Mouse (Mus musculus) kidney, adult 11 months (tissue): ENCODE data around the gene Gpatch4.

Experiments used
- DNase-seq: peaks from one replicate; pipeline ENCODE4 v3.0.0; 2022

Gpatch4 gene

DNA sequence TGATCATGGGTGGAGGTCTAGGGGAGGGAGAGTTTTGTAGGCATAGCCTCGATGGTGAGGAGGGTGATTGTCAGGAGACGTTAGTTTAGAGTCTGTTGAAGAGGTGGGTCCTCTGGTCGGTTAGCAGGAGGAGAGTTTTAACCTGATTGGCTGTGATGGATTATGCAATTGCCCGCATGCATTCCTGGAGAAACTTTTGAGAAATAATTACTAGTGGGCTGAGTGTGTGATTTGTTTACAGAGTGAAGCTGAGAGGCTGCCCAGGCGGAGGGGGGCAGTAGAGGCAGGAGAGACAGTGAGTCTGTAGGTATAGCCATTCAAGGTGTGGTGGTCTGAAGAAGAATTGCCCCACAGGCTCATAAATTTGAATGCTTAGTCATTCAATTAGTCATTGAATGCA lies 9.4 kb upstream of the Gpatch4 start:
- no peak for DNase-seq

DNA sequence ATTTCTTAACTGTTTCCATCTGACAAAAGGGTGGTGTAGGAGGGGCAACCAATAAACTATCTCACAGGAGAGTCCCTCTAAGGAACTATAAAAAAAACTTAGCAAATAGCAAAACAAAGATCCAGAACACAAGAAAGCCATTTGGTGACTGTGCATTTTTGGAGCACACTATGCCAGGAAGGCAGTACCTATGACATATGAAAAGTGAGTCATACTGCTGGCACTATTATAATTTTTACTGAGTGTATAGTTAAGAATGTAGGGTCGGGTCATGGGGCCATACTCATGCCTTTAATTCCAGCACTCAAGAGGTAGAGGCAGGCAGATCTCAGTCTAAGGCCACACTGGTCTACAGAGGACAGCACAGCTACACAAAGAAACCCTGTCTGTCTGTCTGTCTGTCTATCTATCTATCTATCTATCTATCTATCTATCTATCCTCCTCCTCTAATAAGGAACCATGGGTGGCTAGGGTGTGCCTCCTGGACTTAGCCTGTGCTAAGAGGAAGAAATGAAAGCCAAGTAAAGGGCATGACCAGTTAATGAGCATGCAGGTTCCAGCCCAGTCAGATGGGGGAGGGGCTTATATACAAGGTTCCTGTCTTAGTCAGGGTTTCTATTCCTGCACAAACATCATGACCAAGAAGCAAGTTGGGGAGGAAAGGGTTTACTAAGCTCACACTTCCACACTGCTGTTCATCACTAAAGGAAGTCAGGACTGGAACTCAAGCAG lies 7.2 kb upstream of the Gpatch4 start:
- no peak for DNase-seq

DNA sequence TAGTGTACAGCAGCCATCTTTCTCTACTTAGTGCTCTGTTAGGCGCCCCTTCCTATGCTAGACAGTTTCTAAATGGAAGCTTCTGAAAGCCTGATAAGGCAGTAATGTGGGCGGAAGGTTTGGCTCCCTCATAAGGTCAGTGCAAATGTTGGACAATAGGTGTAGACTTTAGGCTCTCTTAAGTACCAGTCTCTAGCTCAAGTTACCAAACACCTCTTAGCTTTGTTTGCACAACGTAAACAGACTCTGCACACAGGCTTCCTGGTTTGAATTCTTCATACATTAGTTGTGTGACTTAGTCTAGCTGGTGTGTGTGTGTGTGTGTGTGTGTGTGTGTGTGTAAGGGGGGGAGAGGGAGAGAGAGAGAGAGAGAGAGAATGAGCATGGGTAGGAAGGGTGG lies 6.6 kb downstream of the Gpatch4 start:
- DNase-seq = no peak

GRCm38 (mm10) chr3:88057030-88057429 lies 14.1 kb downstream of the Gpatch4 start:
- DNase-seq = no peak

- peak; percentile 86 for DNase-seq
Measured at GRCm38 (mm10) chr3:88057902-88058696, 15.2 kb downstream of the Gpatch4 start, which contains the start of gene Naxe. TSS of gene Naxe (minus strand) at chr3:88058495.

- DNase-seq = no peak
Measured at GRCm38 (mm10) chr3:88068386-88068785, 25.5 kb downstream of the Gpatch4 start.

GRCm38 (mm10) chr3:88071783-88072182 lies 28.9 kb downstream of the Gpatch4 start:
- peak; percentile 78 for DNase-seq

- no peak for DNase-seq
Measured at GRCm38 (mm10) chr3:88073631-88074030, 30.7 kb downstream of the Gpatch4 start.

DNA sequence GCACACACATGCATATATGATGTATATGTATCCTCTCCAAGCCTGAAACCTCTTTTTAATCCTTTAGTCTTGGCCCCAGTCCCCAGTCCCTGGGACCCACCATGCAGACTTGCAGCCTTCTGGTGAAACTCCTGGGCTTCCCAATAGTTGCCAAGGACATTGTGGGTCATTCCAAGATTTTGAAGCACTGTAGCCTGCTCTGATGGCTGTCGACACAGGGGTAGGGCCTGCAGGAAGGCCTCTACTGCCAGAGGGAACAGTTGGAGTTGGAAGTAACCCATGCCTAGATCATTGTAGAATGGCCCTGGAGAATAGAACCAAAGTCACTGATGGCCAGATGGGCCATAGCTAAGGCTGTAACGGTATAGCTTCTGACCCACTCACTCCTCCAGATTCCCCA lies 31.4 kb downstream of the Gpatch4 start:
- no peak for DNase-seq

- no peak for DNase-seq
Measured at GRCm38 (mm10) chr3:88074766-88075165, 31.9 kb downstream of the Gpatch4 start.

DNA sequence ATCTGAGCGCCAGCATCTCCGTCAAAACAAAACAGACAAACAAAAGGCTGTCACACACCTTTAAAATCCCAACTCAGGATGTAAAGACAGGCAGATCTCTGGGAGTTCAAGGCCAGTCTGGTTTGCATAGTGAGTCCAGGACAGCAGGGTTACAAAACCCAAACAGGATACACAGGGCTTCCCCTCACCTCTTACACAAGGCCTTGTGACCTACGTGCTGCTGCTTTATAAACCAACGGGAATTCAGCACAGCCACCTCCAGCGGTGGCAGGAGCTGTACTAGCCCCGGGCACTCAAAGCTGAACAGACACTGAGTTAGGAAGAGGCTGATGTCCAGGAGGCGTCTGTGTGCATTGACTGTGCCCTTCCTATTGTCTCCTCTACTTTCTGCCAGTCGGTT lies 34.5 kb downstream of the Gpatch4 start:
- no peak for DNase-seq

GRCm38 (mm10) chr3:88078204-88078603 lies 35.3 kb downstream of the Gpatch4 start, which contains the start of gene Ttc24:
TSS of gene Ttc24 (minus strand) at chr3:88078304.
- no peak for DNase-seq

DNA sequence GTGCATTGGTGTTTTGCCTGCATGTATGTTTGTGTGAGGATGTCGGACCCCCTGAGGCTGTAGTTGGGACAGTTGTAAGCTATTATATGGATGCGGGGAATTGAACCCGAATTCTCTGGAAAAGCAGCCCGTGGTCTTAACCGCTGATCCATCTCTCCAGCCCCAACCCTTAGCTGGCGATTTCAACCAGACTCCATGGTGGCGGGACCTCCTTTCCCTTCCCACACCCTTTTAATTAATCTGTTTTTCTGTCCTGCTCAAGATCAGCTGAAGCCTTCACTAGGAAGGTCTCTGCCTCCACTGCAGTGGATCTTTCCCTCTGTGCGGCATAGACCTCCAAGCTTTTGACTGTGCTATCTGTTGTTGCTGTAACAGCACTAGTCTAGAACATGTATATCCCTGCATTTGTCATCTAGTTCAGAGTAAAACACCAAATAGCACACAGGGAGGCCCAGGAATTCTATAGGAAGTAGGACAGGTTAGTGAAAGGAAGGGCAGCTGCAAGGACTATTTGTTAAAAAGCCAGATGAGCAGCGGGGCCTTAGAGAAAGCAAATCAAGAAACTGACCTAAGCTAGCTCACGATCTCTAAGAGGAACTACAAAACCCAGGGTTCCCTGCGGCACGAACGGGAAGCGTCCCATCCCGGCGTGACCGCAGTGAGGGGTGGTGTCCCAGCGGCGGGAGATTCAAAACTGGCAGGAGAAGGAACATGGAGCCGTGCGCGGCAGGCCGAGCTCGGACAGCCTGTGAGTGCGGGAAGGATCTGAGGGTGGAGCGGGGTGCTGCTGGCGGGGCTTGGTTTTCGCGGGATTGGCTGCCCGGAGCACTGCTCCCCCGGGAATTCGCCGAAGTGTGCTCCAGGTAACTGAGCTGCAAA lies 38.7 kb downstream of the Gpatch4 start, which contains the start of gene Iqgap3:
TSS of gene Iqgap3 (plus strand) at position 627 of the 879 bp plus-strand sequence.
- peak; percentile 82 for DNase-seq

- no peak for DNase-seq
Measured at GRCm38 (mm10) chr3:88082224-88082618, 39.3 kb downstream of the Gpatch4 start.

DNA sequence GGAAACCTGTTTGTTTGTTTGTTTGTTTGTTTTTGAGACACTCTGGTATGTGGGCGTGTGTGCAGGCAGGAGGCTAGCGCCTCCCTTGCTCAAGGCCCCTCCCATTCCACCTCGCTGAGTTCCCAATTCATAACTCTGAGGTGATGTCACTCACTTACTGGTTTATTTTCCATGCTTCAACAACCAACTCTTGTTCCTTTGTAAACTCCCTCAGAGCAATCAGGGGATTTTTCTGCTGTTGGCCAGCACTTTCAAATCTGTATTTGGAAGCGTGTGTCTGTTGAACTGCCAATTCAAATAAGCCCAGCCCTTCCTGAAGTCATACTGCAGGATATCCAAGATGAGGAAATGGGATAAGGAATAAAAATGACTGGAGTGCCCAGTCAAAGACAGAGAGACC lies 39.8 kb downstream of the Gpatch4 start:
- no peak for DNase-seq

DNA sequence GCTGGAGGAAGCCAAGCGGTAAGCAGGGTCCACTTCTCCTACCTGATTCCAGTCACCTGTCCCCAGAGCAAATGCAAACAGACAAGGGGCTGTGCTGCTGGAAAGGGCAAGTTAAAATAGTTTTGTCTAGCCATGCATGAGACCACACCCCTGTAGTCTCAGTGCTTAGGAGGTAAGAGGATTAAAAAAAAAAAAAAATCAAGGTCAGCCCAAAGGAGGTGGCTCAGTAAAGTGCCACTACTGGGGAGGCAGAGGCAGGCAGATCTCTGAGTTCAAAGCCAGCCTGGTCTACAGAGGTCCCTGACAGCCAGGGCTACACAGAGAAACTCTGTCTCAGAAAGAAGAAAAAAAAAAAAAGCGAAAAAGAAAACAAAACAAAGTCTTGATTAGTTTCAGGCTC lies 41.1 kb downstream of the Gpatch4 start:
- no peak for DNase-seq

GRCm38 (mm10) chr3:88085459-88085858 lies 42.6 kb downstream of the Gpatch4 start:
- no peak for DNase-seq

DNA sequence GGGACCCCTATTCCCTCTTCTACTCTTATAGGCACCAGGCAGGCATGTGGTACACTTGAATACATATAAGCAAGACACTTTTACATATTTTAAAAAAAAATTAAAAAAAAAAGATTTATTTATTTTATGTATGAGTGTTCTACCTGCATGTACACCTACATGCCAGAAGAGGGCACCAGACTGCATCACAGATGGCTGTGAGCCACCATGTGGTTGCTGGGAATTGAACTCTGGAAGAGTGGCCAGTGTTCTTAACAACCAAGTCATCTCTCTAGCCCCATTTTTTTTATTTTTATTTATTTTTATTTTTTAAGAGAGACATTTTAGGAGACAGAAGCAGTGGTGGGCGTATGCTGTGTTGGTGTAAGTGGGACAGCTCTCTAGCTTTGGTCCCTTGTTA lies 44.8 kb downstream of the Gpatch4 start:
- DNase-seq = no peak

DNA sequence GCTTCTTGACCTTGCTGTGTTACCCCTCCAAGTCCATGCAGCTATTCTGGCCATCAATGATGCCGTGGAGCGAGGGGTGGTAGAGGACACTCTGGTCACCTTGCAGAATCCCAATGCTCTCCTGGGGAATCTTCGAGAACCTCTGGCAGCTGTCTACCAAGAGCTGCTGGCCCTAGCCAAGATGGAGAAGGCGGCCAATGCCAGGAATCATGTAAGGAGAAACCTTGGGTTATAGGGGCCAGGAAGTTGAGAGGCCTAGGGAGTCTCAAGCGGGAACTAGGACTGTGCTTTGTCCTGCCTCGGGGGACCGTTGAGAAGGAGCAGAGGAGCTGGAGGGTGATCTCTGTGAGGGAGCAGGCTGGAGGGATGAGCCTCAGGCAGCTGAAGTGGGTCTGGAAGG lies 47.2 kb downstream of the Gpatch4 start:
- no peak for DNase-seq

DNA sequence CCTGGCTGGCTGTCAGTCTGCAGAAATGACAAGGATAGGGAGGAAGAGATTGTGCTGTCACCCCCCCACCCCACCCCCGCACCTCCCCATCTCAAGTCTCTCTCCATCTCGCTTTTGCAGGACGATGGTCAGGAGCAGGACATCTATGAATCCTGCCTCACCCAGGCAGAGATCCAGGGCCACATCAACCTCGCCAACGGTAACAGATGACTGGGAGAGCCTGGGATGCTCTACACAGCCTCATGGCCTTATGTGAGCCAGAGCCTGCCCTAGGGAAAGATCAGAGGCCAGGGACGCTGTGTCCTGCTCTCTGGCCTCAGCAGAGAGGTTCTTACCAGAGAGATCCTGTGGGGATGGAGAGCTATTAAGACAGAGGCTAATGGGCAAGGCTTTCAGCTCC lies 47.7 kb downstream of the Gpatch4 start:
- DNase-seq = no peak

DNA sequence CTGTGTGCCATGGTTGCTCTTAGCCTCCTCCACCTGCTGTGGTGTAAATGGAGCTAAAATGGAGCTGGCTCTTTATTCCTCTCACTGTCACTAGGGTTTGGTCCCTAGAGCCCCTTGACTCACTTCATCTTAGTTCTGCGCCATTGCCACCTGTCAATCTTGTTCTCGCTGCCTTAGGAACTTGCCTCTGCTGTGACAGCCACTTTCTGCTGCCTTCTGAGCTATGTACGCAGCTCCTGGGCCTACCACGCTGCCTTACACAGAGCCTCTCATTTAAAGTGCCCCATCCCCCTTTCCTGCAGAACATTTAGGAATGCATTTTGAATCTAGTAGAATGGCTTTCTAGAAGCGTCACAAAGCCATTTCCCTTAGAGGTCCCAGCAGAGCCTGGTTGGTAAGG lies 51.2 kb downstream of the Gpatch4 start:
- no peak for DNase-seq

DNA sequence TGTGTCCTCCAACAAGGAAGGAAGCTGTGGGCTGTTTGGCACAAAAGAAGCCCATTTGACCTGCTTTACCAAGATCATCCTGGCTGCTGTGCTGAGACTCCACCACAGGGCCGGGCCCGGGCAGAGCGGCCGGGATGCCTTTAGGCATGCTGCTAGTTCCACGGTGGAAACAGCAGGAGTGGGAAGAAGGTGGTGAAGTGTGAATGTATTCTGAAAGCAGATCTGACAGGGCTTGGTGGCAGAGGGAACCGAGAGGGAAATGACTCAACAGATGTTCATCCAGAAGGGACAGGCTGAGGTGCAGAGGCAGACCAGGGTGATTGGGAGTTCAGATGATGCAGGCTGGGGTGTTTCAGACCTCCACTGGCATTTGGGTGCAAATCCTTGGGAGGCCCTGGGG lies 54.8 kb downstream of the Gpatch4 start:
- no peak for DNase-seq

DNA sequence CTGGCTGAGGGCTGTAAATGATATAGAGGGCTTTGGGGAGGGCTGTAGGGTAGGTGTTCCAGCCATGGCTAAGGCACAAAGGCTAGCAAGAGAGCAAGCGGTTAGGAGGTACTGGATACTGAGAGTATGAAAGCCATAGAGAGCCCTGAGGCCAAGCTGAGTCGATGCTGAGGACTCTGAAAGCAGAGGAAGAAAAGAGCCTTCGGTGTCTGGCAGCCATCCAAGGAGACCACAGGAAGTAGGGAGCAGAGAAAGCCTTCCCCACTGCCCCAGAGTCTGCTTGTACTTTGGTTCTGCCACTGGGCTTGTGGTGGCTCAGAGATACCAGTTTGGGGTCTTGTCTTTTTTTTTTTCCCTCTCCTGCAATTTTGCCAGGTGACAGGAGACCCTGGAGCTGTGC lies 57.3 kb downstream of the Gpatch4 start:
- no peak for DNase-seq
